Mouse (Mus musculus): ENCODE measurements around the gene Hba-a1. TPM values are rescaled to one million over a fixed set of nuclear protein-coding genes. Genes with fewer than 3 reads are reported as not detected.
"Not testable (repeated sequence)": the region's sequence is repeated elsewhere in the genome, so short reads cannot be mapped to it uniquely, and the experiment has no call there.

Gene Hba-a1
- 2,348 and 2,639 TPM in 2 replicates for polyA plus RNA-seq (2014; fragmentation: Nextera tagmentation; extraction: Ambion mirVana)

GRCm38 (mm10) chr11:32283091-32283777 lies at the start of gene Hba-a1:
Gene Hba-a1 (plus strand): TSS chr11:32283511.
- not testable (repeated sequence) for ATAC-seq; H3K4me3 ChIP-seq (ENCODE audit: low read depth, low read length); H3K9me3 ChIP-seq (replicated peaks; ENCODE audit: control insufficient read depth, low read length); H3K9ac ChIP-seq (ENCODE audit: low read length); H3K4me1 ChIP-seq (ENCODE audit: control insufficient read depth, insufficient read depth, low read length); H3K27me3 ChIP-seq (replicated peaks; ENCODE audit: control insufficient read depth, insufficient read depth, low read length); DNase-seq (ENCODE audit: low spot score); H3K27ac ChIP-seq (ENCODE audit: low read depth, low read length); H3K36me3 ChIP-seq (ENCODE audit: control insufficient read depth, insufficient read depth, low read length); H3K4me2 ChIP-seq (ENCODE audit: low read length)
- WGBS, result 67% methylated on average over 1 of the region's 5 CpGs

- H3K4me2 ChIP-seq (ENCODE audit: low read length), result no peak overlapping the region
- H3K4me3 ChIP-seq (ENCODE audit: low read depth, low read length), result no peak overlapping the region
- no peaks in the 10 kb centered on the region for H3K9me3 ChIP-seq (replicated peaks; ENCODE audit: control insufficient read depth, low read length)
- H3K4me1 ChIP-seq (ENCODE audit: control insufficient read depth, insufficient read depth, low read length), result peaks cover 22% of the 10 kb centered on the region
- H3K27ac ChIP-seq (ENCODE audit: low read depth, low read length), result no peak overlapping the region
- ATAC-seq (no peak), DNase-seq (ENCODE audit: low spot score) (no peak)
- peaks cover 45% of the 10 kb centered on the region for H3K36me3 ChIP-seq (ENCODE audit: control insufficient read depth, insufficient read depth, low read length)
- no peaks in the 10 kb centered on the region for H3K27me3 ChIP-seq (replicated peaks; ENCODE audit: control insufficient read depth, insufficient read depth, low read length)
- WGBS, result 88% methylated on average over 3 of the region's 3 CpGs
- no peak overlapping the region for H3K9ac ChIP-seq (ENCODE audit: low read length)
Measured at GRCm38 (mm10) chr11:32233895-32234294, 49.4 kb upstream of the Hba-a1 start.

GRCm38 (mm10) chr11:32234816-32235485 lies 48.4 kb upstream of the Hba-a1 start:
- 0 out of 2 replicates have a peak overlapping the region, but pooled peaks have one; percentile 14 for H3K9ac ChIP-seq (ENCODE audit: low read length)
- no peaks in the 10 kb centered on the region for H3K9me3 ChIP-seq (replicated peaks; ENCODE audit: control insufficient read depth, low read length)
- peaks cover 22% of the 10 kb centered on the region for H3K4me1 ChIP-seq (ENCODE audit: control insufficient read depth, insufficient read depth, low read length)
- H3K27me3 ChIP-seq (replicated peaks; ENCODE audit: control insufficient read depth, insufficient read depth, low read length), result no peaks in the 10 kb centered on the region
- DNase-seq (ENCODE audit: low spot score), result no peak
- 92% methylated on average over 6 of the region's 6 CpGs for WGBS
- peaks cover 51% of the 10 kb centered on the region for H3K36me3 ChIP-seq (ENCODE audit: control insufficient read depth, insufficient read depth, low read length)
- H3K4me2 ChIP-seq (ENCODE audit: low read length), result no peak overlapping the region
- H3K4me3 ChIP-seq (ENCODE audit: low read depth, low read length), result no peak overlapping the region
- ATAC-seq, result no peak
- H3K27ac ChIP-seq (ENCODE audit: low read depth, low read length), result peak overlapping the region; percentile 78

GRCm38 (mm10) chr11:32235646-32236045 lies 47.7 kb upstream of the Hba-a1 start:
- H3K27me3 ChIP-seq (replicated peaks; ENCODE audit: control insufficient read depth, insufficient read depth, low read length), result no peaks in the 10 kb centered on the region
- H3K9me3 ChIP-seq (replicated peaks; ENCODE audit: control insufficient read depth, low read length), result no peaks in the 10 kb centered on the region
- peak; percentile 95 for DNase-seq (ENCODE audit: low spot score)
- H3K4me1 ChIP-seq (ENCODE audit: control insufficient read depth, insufficient read depth, low read length), result peaks cover 22% of the 10 kb centered on the region
- WGBS, result 8% methylated on average over 3 of the region's 3 CpGs
- H3K4me3 ChIP-seq (ENCODE audit: low read depth, low read length), result no peak overlapping the region
- peak overlapping the region; percentile 78 for H3K27ac ChIP-seq (ENCODE audit: low read depth, low read length)
- ATAC-seq, result peak; percentile 81
- 0 out of 2 replicates have a peak overlapping the region, but pooled peaks have one; percentile 14 for H3K9ac ChIP-seq (ENCODE audit: low read length)
- no peak overlapping the region for H3K4me2 ChIP-seq (ENCODE audit: low read length)
- peaks cover 52% of the 10 kb centered on the region for H3K36me3 ChIP-seq (ENCODE audit: control insufficient read depth, insufficient read depth, low read length)

- Histone ChIP-seq H3K27me3 (replicated peaks; ENCODE audit: control insufficient read depth, insufficient read depth, low read length) (no peaks in the 10 kb centered on the region), H3K4me2 (ENCODE audit: low read length) (no peak overlapping the region), H3K9me3 (replicated peaks; ENCODE audit: control insufficient read depth, low read length) (no peaks in the 10 kb centered on the region), H3K4me3 (ENCODE audit: low read depth, low read length) (no peak overlapping the region), H3K36me3 (ENCODE audit: control insufficient read depth, insufficient read depth, low read length) (peaks cover 48% of the 10 kb centered on the region), H3K9ac (ENCODE audit: low read length) (no peak overlapping the region), H3K4me1 (ENCODE audit: control insufficient read depth, insufficient read depth, low read length) (peaks cover 22% of the 10 kb centered on the region), H3K27ac (ENCODE audit: low read depth, low read length) (peak overlapping the region; percentile 78)
- DNase-seq (ENCODE audit: low spot score) (peak; percentile 44), ATAC-seq (peak; percentile 52)
- 48% methylated on average over 2 of the region's 2 CpGs for WGBS
Measured at GRCm38 (mm10) chr11:32236132-32236531, 47.2 kb upstream of the Hba-a1 start.

- no peaks in the 10 kb centered on the region for H3K9me3 ChIP-seq (replicated peaks; ENCODE audit: control insufficient read depth, low read length)
- H3K9ac ChIP-seq (ENCODE audit: low read length), result no peak overlapping the region
- WGBS, result 52% methylated on average over 9 of the region's 9 CpGs
- peak overlapping the region; percentile 78 for H3K27ac ChIP-seq (ENCODE audit: low read depth, low read length)
- DNase-seq (ENCODE audit: low spot score) (peak; percentile 73), ATAC-seq (no peak)
- H3K4me2 ChIP-seq (ENCODE audit: low read length), result no peak overlapping the region
- H3K36me3 ChIP-seq (ENCODE audit: control insufficient read depth, insufficient read depth, low read length), result peaks cover 48% of the 10 kb centered on the region
- peaks cover 22% of the 10 kb centered on the region for H3K4me1 ChIP-seq (ENCODE audit: control insufficient read depth, insufficient read depth, low read length)
- no peaks in the 10 kb centered on the region for H3K27me3 ChIP-seq (replicated peaks; ENCODE audit: control insufficient read depth, insufficient read depth, low read length)
- no peak overlapping the region for H3K4me3 ChIP-seq (ENCODE audit: low read depth, low read length)
Measured at GRCm38 (mm10) chr11:32236712-32237410, 46.5 kb upstream of the Hba-a1 start.

GRCm38 (mm10) chr11:32237411-32237795 lies 45.9 kb upstream of the Hba-a1 start:
- DNase-seq (ENCODE audit: low spot score) (no peak), ATAC-seq (no peak)
- Histone ChIP-seq H3K4me1 (ENCODE audit: control insufficient read depth, insufficient read depth, low read length) (peaks cover 22% of the 10 kb centered on the region), H3K27ac (ENCODE audit: low read depth, low read length) (0 out of 2 replicates have a peak overlapping the region, but pooled peaks have one; percentile 48), H3K9me3 (replicated peaks; ENCODE audit: control insufficient read depth, low read length) (no peaks in the 10 kb centered on the region), H3K4me3 (ENCODE audit: low read depth, low read length) (no peak overlapping the region), H3K36me3 (ENCODE audit: control insufficient read depth, insufficient read depth, low read length) (peaks cover 43% of the 10 kb centered on the region), H3K27me3 (replicated peaks; ENCODE audit: control insufficient read depth, insufficient read depth, low read length) (no peaks in the 10 kb centered on the region), H3K9ac (ENCODE audit: low read length) (no peak overlapping the region), H3K4me2 (ENCODE audit: low read length) (no peak overlapping the region)
- 96% methylated on average over 3 of the region's 3 CpGs for WGBS

- H3K4me3 ChIP-seq (ENCODE audit: low read depth, low read length), result no peak overlapping the region
- no peaks in the 10 kb centered on the region for H3K9me3 ChIP-seq (replicated peaks; ENCODE audit: control insufficient read depth, low read length)
- no peaks in the 10 kb centered on the region for H3K27me3 ChIP-seq (replicated peaks; ENCODE audit: control insufficient read depth, insufficient read depth, low read length)
- no peak overlapping the region for H3K9ac ChIP-seq (ENCODE audit: low read length)
- 0 out of 2 replicates have a peak overlapping the region, but pooled peaks have one; percentile 21 for H3K27ac ChIP-seq (ENCODE audit: low read depth, low read length)
- ATAC-seq (peak; percentile 24; the same call in 1 of the 2 replicates), DNase-seq (ENCODE audit: low spot score) (peak; percentile 73)
- peaks cover 37% of the 10 kb centered on the region for H3K36me3 ChIP-seq (ENCODE audit: control insufficient read depth, insufficient read depth, low read length)
- no peak overlapping the region for H3K4me2 ChIP-seq (ENCODE audit: low read length)
- WGBS, result 65% methylated on average over 5 of the region's 5 CpGs
- peaks cover 22% of the 10 kb centered on the region for H3K4me1 ChIP-seq (ENCODE audit: control insufficient read depth, insufficient read depth, low read length)
Measured at GRCm38 (mm10) chr11:32238093-32238860, 45.0 kb upstream of the Hba-a1 start.

All from forebrain, embryonic 14.5 days (tissue).